Mouse (Mus musculus) granulocyte monocyte progenitor cell, adult 5-6 weeks (primary cell): ENCODE data around the gene 4930469K13Rik. TPM values are rescaled to one million over a fixed set of nuclear protein-coding genes. Genes with fewer than 3 reads are reported as not detected.
"Not testable (repeated sequence)": the region's sequence is repeated elsewhere in the genome, so short reads cannot be mapped to it uniquely, and the experiment has no call there.

Source experiments
- ATAC-seq: replicated peaks from 2 replicates; pipeline ENCODE4 v1.8.0; 2016; ENCODE audit warnings: mild to moderate bottlenecking, moderate TSS enrichment, inconsistent platforms; ENCODE audit not compliant: poor library complexity, severe bottlenecking
- total RNA-seq, 2 experiments: library from RNA; stranded (forward) in 1 of 2; stranded (reverse) in 1 of 2; fragments of 200-712, 200-1000 nt in 1 of 2; fragments of >200 nt in 1 of 2; fragmentation: Nextera tagmentation in 1 of 2; gene quantifications; 2 replicates each; pipeline ENCODE4 v1.2.3; 2014 to 2017

The 4930469K13Rik gene
- not detected in 2 replicates for total RNA-seq (2014; fragmentation: Nextera tagmentation)
- total RNA-seq (2017): not detected in 2 replicates

- ATAC-seq: no peak
Measured at GRCm38 (mm10) chr11:34098422-34098821, at the start of gene 4930469K13Rik. TSS of gene 4930469K13Rik (minus strand) at chr11:34098554.

GRCm38 (mm10) chr11:34146934-34147333 lies 48.6 kb upstream of the 4930469K13Rik start:
- no peak for ATAC-seq

- no peak for ATAC-seq
Measured at GRCm38 (mm10) chr11:34144421-34144820, 46.1 kb upstream of the 4930469K13Rik start.

- peak; percentile 80 for ATAC-seq
Measured at GRCm38 (mm10) chr11:34143984-34144383, 45.6 kb upstream of the 4930469K13Rik start.

- no peak for ATAC-seq
Measured at GRCm38 (mm10) chr11:34139296-34139695, 40.9 kb upstream of the 4930469K13Rik start.

GRCm38 (mm10) chr11:34128412-34128811 lies 30.1 kb upstream of the 4930469K13Rik start:
- ATAC-seq: no peak

GRCm38 (mm10) chr11:34125727-34126126 lies 27.4 kb upstream of the 4930469K13Rik start:
- ATAC-seq: not testable (repeated sequence)

GRCm38 (mm10) chr11:34124852-34125251 lies 26.5 kb upstream of the 4930469K13Rik start:
- ATAC-seq: no peak

- ATAC-seq: peak; percentile 67
Measured at GRCm38 (mm10) chr11:34123147-34123546, 24.8 kb upstream of the 4930469K13Rik start.

- ATAC-seq: no peak
Measured at GRCm38 (mm10) chr11:34118319-34118718, 20.0 kb upstream of the 4930469K13Rik start.

GRCm38 (mm10) chr11:34117581-34117980 lies 19.2 kb upstream of the 4930469K13Rik start:
- ATAC-seq: no peak

GRCm38 (mm10) chr11:34116572-34117135 lies 18.3 kb upstream of the 4930469K13Rik start:
- peak; percentile 88 for ATAC-seq

GRCm38 (mm10) chr11:34113760-34114159 lies 15.4 kb upstream of the 4930469K13Rik start:
- no peak for ATAC-seq

GRCm38 (mm10) chr11:34112781-34113380 lies 14.5 kb upstream of the 4930469K13Rik start:
- no peak for ATAC-seq

GRCm38 (mm10) chr11:34111940-34112339 lies 13.6 kb upstream of the 4930469K13Rik start:
- ATAC-seq: no peak

GRCm38 (mm10) chr11:34109260-34109659 lies 10.9 kb upstream of the 4930469K13Rik start:
- ATAC-seq: no peak

- ATAC-seq: no peak
Measured at GRCm38 (mm10) chr11:34104919-34105318, 6.6 kb upstream of the 4930469K13Rik start.

GRCm38 (mm10) chr11:34101827-34102226 lies 3.5 kb upstream of the 4930469K13Rik start:
- ATAC-seq: no peak

- no peak for ATAC-seq
Measured at GRCm38 (mm10) chr11:34087064-34087463, 11.3 kb downstream of the 4930469K13Rik start.

- ATAC-seq: no peak
Measured at GRCm38 (mm10) chr11:34086164-34086751, 12.1 kb downstream of the 4930469K13Rik start.

GRCm38 (mm10) chr11:34084639-34085038 lies 13.7 kb downstream of the 4930469K13Rik start:
- no peak for ATAC-seq

GRCm38 (mm10) chr11:34083795-34084194 lies 14.6 kb downstream of the 4930469K13Rik start:
- ATAC-seq: no peak
